Mouse (Mus musculus): Measurements from ENCODE around the gene Ttc7b. TPM values are rescaled to one million over a fixed set of nuclear protein-coding genes. Genes with fewer than 3 reads are reported as not detected.
A peak's percentile ranks its signal among the peaks of the same experiment; 100 is the strongest.

The Ttc7b gene
- total RNA-seq, 2 experiments from 2014 or later, result 16.9 to 26.2 TPM

DNA sequence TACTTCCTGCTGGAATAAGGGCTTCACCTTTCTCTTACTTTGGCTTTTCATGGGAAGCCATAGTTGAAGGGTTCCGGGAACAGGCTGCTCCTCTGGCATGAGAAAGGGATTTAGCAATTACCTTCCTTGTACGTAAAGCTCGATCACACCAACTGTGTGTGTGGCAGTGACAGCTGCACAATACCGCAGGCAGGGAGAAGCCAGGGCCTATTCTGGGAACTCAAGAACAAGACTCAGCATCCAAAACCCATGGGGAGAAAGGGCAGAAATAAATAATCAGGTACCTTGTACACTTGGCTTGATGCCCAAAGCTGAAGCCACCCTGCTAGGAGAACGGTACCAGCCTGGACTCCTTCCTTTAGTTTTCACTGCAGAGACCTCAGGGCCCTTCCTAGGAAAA lies 128.2 kb downstream of the Ttc7b start:
- no peak for ATAC-seq (ENCODE audit: poor library complexity, severe bottlenecking)

DNA sequence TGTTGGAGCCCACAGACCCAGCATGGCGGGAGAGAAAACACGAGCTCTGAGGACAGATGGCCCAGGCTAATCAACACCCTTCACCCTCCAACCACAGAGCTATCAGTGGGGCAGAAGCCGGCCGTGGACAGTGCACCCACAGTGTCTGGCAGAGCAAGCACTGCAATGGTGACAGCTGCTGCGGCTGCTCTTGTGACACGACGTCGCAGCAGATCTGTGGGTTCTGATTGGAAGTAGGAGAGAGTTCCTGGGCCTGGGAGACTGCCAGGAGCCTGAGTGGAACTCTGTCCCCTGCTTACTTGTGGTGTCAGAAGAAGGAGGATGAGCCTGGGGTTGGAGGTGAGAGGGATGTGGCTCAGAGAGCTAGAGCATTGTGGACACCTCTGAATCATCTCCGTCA lies 128.7 kb downstream of the Ttc7b start:
- no peak for ATAC-seq (ENCODE audit: poor library complexity, severe bottlenecking)

DNA sequence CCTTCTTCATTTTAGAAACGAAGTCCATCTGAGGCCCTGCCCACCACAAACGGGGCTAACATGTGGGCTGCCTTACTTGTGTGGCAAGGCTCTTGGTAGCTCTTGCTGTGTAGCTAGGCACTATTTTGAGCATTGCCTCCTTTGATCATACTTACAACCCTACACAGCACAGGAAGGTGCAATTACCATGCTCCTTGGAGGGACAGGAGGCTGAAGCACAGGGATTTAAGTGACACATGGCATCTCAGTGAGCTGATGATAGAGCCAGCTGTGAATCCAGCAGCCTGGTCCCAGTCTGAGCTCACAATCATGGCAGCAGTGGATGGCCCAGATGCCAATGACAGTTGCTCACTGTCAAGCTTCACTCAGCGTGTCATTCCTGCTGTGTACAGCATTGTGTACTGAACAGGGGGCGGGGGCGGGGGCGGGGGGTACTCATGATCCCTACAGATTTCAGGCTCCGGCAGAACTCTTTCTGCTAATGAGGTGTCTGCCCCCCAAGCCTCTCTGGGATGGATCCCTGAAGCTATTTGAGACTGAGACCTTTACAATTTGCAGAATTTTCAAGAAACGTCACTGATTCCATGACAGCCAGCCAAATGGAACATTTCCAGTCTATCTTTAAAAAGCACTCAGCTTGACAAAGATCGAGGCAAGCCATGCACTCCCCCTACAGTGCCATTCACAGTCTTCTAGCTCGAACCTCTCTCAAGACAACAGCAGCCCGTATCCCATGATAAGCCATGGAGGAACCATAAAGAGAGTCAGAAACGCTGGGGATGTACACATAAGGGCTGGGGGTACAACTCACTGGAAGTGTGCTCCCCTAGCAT lies 130.5 kb downstream of the Ttc7b start:
- ATAC-seq (ENCODE audit: poor library complexity, severe bottlenecking), result no peak

DNA sequence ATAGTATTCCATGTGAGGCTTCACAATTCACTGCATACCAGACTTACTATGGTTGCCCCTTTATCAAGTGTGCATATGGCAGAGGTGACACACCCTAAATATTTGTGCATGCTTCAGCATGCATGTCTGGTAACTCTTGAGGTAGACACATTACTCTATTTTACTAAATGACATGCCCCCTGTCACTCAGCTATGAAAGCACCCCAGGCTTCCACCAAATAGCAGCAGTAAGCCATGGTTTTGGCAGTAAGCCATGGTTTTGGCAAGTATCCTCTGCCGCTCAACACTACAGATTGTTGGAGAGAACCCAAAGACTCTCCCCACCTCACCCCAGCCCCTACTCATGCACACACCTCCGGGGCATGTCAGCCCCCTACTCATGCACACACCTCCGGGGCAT lies 134.4 kb downstream of the Ttc7b start:
- ATAC-seq (ENCODE audit: poor library complexity, severe bottlenecking), result no peak

DNA sequence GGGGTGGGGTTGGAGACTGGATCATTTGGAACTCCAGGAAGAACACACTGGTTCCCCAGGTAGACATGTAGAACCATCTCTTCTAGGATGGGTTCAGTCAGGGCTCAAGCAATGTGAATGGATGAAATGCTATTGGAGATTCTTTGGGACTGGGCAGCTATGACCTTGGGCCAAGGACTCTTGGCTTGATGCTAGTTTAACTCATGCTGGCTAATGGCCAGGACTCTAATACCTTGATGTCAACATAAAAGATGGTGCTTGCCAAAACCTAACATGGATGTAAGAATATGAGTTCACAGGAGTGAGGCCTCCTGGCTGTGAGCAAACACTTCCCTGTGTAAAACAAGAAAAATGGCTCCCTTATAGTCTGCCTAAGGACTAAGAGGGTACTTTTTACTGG lies 138.1 kb downstream of the Ttc7b start:
- no peak for ATAC-seq (ENCODE audit: poor library complexity, severe bottlenecking)

DNA sequence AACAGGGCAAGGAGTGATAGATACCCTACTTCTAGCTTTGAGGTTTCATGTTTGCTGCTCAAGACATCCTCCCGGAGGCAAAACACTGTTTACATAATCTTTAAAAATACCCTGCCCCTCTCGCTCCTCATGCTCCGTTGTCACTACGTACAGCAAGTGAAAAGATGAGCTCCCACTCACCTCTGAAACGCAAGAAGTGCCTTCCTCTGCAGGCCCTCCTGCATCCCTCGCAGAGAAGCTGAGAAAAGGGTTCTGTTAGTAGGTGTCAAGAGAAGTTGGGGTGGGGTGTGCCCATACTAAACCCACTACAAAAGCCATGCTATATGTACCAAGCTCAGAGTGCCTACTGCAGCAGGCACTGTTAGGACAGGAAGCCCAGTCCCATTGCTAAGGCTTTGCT lies 138.7 kb downstream of the Ttc7b start:
- ATAC-seq (ENCODE audit: poor library complexity, severe bottlenecking), result no peak

DNA sequence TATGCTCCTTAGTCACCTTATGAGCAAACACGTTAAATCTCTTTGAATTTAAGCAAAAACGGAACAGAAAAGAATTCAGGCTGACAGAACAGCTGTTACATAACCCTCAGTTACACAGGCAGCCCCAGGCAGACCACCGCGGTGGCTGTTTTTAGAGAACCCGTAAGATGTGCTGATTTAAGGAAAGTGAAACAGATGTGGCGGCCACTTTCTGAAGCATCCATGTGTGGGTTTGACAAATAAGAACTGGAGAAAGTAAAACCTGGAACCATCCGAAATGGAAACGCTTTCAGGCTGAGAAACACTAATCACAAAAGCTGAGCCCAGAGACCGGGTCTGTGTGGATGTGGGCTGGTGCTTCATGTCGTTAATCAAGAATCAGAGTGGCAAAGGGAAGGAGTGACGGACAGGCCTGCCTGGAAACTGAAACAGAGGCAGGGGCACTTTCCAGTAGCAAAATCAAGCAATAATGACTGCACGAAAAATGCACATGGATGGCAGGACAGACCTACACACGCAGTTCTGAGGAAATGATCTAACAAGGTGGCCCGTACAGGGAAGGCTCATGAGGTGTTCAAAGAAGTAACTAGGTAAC lies 139.8 kb downstream of the Ttc7b start:
- peak; percentile 81 for ATAC-seq (ENCODE audit: poor library complexity, severe bottlenecking)

DNA sequence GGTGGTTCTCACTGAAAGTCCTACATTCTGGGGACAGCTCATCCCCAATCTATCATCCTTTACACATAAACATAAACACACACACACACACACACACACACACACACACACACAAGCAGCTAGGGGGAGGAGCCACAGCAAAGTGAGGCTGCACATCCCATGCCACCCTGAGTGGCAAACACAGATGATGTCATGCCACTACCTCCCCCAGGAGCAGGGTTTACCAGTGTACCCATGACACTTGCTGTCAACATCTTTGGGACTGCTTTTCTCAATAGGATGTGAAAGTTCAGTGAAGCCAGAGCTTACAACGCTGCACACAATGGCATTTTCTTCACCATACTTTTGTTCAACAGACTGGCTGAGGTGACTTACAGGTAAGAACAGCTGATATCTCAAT lies 140.8 kb downstream of the Ttc7b start:
- no peak for ATAC-seq (ENCODE audit: poor library complexity, severe bottlenecking)

DNA sequence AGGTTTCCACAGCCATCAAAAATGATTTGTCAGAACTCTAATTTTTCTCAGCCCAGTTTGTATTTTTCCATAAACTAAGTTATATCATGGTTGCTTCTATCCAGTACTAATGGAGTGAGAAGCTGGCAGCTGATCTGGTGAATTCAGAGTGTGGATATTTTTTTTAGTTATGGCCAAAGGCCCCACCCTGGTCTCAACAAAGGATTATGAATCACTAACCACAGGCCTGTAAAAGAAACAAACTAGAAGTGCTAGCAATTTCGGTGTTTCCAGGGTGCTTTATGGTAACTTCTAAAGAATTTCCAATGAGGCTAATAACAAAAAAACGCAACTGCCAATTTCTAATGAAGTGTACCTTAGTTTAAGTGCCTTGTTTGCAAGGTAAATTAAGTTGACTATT lies 142.4 kb downstream of the Ttc7b start:
- ATAC-seq (ENCODE audit: poor library complexity, severe bottlenecking), result no peak

DNA sequence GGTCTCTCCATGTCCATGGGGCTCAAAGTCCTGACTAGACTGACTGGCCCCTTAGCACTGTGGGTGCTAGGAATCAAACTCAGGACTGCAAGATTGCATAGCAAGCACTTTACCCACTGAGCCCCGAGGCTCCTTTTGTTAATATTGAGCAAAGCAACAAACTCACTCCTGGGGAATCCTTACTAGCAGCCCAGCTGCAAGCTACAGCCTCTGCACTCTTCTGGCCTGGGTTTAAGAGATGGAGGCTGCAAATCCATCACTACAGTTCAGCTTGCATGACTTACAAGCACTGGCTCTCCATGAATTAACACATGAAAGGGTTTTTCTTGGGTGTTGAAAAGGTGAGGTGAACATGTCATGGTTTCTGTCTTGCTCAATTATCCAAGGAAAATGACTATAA lies 142.8 kb downstream of the Ttc7b start:
- ATAC-seq (ENCODE audit: poor library complexity, severe bottlenecking), result no peak

DNA sequence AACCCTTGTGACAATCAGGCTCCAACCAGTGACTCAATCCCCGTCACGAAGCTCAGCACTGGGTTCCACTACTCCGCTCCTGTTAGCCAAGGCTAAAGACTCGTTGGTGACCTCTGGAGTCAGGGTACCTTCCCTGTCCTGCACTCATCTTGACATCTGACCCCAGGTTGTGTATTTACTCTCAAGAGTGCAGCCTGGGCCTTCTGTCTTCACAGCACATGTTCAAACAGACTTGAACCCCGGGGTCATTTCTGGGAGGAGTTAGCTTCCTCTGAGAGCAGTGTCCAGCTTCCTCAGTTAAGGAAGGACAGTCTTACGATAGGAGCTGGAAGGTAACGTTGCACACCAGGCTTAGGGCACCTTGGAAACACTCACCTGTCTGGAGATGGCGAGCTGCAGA lies 144.8 kb downstream of the Ttc7b start:
- no peak for ATAC-seq (ENCODE audit: poor library complexity, severe bottlenecking)

DNA sequence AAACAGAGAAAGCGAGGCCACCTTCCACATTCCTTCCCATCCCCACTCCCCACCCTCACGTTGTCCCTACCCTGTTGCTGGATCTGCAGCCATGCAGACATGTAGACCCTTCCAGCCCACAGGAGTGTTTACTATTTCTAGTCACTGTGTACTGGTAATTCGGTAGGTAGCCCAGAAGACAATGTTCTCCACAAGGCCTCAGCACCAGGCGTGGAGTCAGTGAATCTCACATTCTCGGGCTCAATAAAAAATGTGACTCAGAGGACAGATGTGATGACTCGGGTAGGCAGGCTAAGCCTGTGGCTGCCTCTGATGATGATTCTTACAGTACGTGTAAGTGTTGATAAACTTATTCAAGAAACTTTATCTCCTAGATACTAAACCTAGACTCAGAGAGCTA lies 147.8 kb downstream of the Ttc7b start:
- ATAC-seq (ENCODE audit: poor library complexity, severe bottlenecking), result no peak

DNA sequence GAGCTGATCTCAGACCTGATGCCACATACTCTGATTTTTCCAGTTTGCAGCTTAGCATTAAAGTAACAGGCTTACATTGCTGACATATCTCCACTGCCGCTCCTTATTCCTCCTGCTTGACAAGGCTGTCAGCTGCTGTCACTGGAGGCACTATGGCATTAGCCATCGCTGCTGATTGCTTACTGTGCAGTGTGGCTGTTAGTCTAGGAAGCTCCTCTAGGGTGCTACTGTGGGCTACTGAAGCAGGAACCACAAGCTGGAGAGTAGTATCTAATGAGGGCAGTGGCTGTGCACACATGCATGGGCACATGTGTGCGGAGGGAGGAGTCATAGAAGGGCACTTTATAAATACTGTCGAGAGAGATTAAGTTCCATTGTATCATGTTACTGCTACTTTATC lies 148.6 kb downstream of the Ttc7b start:
- ATAC-seq (ENCODE audit: poor library complexity, severe bottlenecking), result no peak

DNA sequence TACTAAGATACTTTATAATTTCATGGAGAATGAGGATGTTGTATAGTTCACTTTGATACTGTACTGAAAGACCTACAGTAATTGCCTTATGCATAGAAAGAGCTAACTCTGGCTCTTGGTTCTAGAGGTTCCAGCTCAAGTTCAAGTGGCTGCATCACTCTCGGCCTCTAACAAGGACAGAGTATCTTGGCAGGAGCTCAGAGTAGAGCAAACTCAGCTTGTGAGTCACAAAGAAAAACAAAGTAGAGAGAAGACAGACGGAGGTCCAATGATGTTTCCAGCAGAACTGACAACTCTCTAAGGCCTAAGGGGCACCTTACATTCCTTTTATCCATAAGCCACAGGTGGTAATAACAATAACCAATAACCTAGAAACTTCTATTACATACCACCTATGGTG lies 150.8 kb downstream of the Ttc7b start:
- no peak for ATAC-seq (ENCODE audit: poor library complexity, severe bottlenecking)

DNA sequence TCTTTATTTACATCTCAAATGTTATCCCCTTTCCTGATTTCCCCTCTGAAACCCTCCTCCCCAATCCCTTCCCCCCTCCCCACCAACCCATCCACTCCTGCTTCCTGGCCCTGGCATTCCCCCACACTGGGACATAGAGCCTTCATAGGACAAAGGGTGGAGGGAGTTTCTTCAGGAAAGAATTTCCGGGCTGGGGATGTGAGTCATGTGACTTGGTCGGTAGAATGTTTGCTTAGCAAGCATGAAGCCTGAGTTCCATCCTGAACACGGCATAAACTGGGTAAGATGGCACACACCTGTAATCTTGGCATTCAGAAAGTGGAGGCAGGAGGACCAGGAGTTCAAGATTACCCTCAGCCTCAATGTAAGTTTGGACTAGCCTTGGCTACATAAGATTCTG lies 151.4 kb downstream of the Ttc7b start:
- no peak for ATAC-seq (ENCODE audit: poor library complexity, severe bottlenecking)

DNA sequence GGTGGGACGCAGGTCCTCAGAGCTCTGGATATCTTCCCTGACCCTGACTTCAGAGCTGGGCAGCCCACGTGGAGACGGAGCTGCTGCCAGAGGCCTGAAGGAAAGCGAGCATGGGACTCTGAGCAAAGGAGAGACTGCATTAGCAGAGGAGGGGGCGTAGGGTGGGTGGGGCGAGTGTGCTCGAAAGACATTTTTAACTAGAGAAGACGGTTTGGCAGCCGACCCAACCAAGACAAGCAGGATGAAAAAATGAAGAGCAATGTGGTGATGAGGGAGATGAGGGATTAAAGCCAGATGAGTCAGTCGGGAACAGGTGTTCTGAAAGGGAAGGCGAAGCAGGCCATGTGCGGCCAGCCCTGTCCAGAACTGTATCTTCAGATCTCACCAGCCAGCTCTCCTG lies 159.3 kb downstream of the Ttc7b start:
- no peak for ATAC-seq (ENCODE audit: poor library complexity, severe bottlenecking)

DNA sequence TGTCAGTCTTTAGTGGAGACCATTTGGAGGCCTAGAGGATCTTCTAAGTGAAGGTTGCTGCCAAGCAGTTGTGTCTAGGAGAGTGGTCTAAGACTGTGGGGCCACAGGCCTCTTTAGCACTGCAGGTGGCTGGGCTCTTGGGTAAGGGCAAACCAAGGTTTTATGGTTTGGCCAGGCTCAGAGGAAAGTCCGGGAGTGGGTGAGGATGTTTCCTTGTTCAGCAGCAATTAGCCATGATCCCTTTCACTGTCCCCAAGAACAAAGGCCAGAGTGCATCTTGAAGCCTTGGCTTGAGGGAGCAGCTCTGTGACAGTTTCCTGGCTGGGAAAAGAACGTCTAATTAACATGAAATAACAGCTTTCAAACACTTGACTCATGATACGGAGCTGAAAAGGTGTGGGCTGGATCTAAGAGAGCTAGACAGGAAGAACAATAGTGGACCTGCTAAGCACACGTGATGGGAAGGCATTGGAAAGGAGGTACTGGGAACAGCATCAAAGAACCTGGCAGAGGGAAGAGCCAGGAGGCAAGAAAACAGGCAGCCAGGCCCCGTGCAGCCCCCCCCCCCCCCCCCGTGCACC lies 162.5 kb downstream of the Ttc7b start:
- no peak for ATAC-seq (ENCODE audit: poor library complexity, severe bottlenecking)

DNA sequence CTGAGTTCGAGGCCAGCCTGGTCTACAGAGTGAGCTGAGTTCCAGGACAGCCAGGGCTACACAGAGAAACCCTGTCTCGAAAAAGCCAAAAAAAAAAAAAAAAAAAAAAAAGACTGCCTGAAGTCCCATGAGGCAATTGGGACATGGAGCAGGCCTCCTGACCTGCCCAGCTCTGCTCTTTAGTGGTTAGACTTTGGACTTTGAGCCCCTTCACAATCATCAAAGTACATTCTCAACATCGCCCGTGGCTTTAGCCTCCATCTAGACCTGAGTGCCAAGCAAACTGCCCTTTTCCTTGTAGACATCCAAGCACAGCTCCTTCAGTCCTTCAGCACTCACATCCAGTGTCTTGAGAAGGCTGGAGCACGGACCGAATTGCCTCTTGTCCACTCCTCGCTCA lies 164.2 kb downstream of the Ttc7b start:
- no peak for ATAC-seq (ENCODE audit: poor library complexity, severe bottlenecking)

DNA sequence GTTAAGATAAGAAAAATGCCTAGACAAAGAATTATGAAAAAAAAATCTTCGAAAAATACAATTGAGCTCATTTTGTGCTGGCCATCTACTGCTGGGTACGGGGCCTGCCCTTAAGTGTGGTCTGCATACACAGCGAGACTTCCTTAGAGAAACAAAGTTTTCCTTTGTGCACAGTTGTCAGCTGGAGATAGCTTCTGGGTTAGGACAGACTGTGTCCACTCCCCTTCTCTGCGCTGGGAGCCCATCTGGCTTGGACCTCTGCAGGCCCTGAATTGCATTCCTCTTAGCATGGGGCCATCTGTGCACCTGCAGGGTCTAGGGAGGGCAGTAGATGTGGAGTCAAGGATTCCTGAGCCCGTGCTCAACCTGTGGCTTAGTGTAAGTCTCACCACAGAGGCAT lies 165.1 kb downstream of the Ttc7b start:
- no peak for ATAC-seq (ENCODE audit: poor library complexity, severe bottlenecking)

DNA sequence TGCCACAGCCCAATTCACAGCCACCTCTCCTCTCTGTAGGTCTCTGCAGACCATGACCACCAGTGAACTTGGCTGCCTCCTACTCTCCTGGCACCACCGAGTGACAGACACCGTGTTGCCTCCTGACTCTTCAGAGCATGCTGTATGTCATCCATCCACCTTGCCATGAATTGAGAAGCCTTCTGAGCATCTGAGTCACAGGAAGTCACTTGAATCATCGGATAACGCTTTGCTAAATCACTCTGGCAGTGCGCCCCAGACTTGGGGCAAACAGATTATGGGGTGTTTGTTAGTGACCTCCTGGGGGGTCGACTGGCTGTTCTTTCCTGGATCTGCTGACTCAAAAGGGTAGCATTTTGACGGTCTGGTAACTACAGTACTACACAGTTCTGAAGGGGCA lies 166.7 kb downstream of the Ttc7b start:
- no peak for ATAC-seq (ENCODE audit: poor library complexity, severe bottlenecking)

DNA sequence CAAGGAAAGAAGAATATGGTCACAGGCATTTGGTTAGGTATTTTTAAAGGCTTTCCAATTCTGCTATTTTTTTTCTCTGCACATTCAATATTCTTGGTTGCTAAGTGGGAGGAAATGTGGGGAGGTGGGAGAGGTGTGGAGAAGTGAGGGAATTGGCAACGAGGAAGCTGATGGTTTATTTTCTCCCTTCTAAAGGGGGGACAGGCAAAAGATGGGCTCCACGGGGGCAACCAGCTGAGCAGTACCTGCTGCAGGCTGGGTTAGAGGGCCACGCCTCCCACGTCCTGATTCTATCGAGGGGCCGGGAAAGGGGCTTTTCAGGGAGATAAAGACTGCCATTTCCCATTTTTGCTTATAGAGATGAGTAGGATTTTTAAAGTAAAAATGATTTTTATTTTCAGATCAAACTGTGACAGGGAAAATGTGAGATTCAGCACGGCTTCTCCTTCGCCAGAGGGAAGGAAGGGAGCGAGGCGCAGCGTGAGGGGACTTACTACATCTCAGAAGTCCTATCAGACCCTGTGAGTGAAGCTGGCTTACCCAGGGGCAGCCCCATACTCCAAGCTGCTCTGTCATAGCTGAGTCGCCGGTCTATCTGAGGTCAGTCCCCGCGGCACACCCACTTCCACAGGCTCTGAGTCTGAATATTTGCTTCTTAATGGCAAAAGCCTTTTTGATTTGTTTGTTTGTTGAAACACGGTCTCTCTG lies 167.4 kb downstream of the Ttc7b start:
- ATAC-seq (ENCODE audit: poor library complexity, severe bottlenecking), result no peak

DNA sequence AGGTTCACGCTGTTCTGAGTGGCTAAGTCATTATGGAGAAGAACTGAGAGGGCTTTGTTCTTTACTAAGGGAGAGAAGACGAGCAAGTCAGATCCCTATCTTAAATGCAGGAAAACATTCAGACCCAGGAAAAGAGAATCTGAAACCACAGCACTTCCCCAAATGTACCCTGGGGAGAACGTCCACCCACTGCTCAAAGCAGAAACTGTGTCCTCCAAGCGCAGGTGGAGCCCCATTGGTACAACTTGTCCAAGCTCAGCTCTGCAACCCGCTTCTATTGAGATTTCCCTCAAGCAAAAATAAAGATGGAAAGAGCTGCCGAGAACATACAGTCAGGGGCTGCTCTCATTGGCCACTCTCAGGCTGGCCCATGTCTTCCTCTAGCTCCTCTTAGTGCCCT lies 168.5 kb downstream of the Ttc7b start:
- ATAC-seq (ENCODE audit: poor library complexity, severe bottlenecking), result peak; percentile 57

All from megakaryocyte, adult 5-6 weeks (primary cell).